Mouse (Mus musculus) limb, embryonic 12.5 days (tissue): Measurements from ENCODE around the gene Gpatch11. TPM values are rescaled to one million over a fixed set of nuclear protein-coding genes. Genes with fewer than 3 reads are reported as not detected.

Experiments
- ATAC-seq: fragments of 200-750 bp; cut with Nextera tagmentation; 2 replicates; pipeline ENCODE4 v1.8.0; 2017; ENCODE audit warnings: low read depth, moderate TSS enrichment; ENCODE audit not compliant: insufficient number of reproducible peaks, insufficient read depth, low FRiP score, low TSS enrichment
- H3K27ac ChIP-seq: fragments of 300-500 bp; sonication (generic); 2 replicates; pipeline ENCODE4 v1.5.1; 2016; ENCODE audit warnings: mild to moderate bottlenecking, moderate library complexity
- H3K27me3 ChIP-seq: fragments of 300-500 bp; sonication (generic); 2 replicates; pipeline ENCODE4 v1.6.1; 2016; ENCODE audit warnings: mild to moderate bottlenecking, moderate library complexity
- H3K36me3 ChIP-seq: fragments of 300-500 bp; sonication (generic); 2 replicates; pipeline ENCODE4 v1.6.1; 2016; ENCODE audit warnings: mild to moderate bottlenecking, moderate library complexity
- H3K4me1 ChIP-seq: fragments of 300-500 bp; sonication (generic); replicated peaks from 2 replicates; pipeline ENCODE4 v1.6.1; 2016
- H3K4me2 ChIP-seq: fragments of 300-500 bp; sonication (generic); 2 replicates; pipeline ENCODE4 v1.6.1; 2016; ENCODE audit warnings: mild to moderate bottlenecking, moderate library complexity
- H3K4me3 ChIP-seq: fragments of 300-500 bp; sonication (generic); replicated peaks from 2 replicates; pipeline ENCODE4 v1.5.1; 2016; ENCODE audit warnings: mild to moderate bottlenecking
- H3K9ac ChIP-seq: fragments of 300-500 bp; sonication (generic); replicated peaks from 2 replicates; pipeline ENCODE4 v1.6.1; 2016; ENCODE audit warnings: mild to moderate bottlenecking, moderate library complexity
- H3K9me3 ChIP-seq: fragments of 300-500 bp; sonication (generic); 2 replicates; pipeline ENCODE4 v1.6.1; 2016; ENCODE audit warnings: mild to moderate bottlenecking, moderate library complexity
- WGBS: fragments of 180-500 bp; shearing (Covaris S2); methylation state at CpG from one replicate; pipeline ENCODE4 v1.1.7; 2016; 5-methylcytosine and 5-hydroxymethylcytosine counted together
- polyA plus RNA-seq: library from polyadenylated mRNA; unstranded; fragments of >200 nt; fragmentation: Nextera tagmentation; extraction: Ambion mirVana; gene quantifications from 2 replicates; pipeline ENCODE4 v1.2.1, GENCODE M21; 2016

Gene Gpatch11
- polyA plus RNA-seq, 1 experiment from 2014 or later = 48.2 TPM

GRCm38 (mm10) chr17:78842271-78842928 is 7.0 kb downstream of the Gpatch11 start:
- H3K4me3 ChIP-seq = no peak overlapping the region
- peaks cover 91% of the 10 kb centered on the region for H3K36me3 ChIP-seq
- H3K9ac ChIP-seq = no peak overlapping the region
- no peak overlapping the region for H3K4me2 ChIP-seq
- H3K27ac ChIP-seq = no peak overlapping the region
- H3K4me1 ChIP-seq = no peaks in the 10 kb centered on the region
- H3K9me3 ChIP-seq = no peaks in the 10 kb centered on the region
- 92% methylated on average over 7 of the region's 7 CpGs for WGBS
- no peaks in the 10 kb centered on the region for H3K27me3 ChIP-seq
- no peak for ATAC-seq

GRCm38 (mm10) chr17:78856243-78856642 is 20.9 kb downstream of the Gpatch11 start:
- Histone ChIP-seq H3K27ac (no peak overlapping the region), H3K9me3 (no peaks in the 10 kb centered on the region), H3K4me3 (no peak overlapping the region), H3K4me2 (no peak overlapping the region), H3K27me3 (no peaks in the 10 kb centered on the region), H3K36me3 (peaks cover 66% of the 10 kb centered on the region), H3K4me1 (no peaks in the 10 kb centered on the region), H3K9ac (no peak overlapping the region)
- 89% methylated on average over 10 of the region's 10 CpGs for WGBS
- ATAC-seq = no peak

GRCm38 (mm10) chr17:78873886-78874285 is 38.5 kb downstream of the Gpatch11 start:
- H3K9me3 ChIP-seq = no peaks in the 10 kb centered on the region
- WGBS = 87% methylated on average over 6 of the region's 6 CpGs
- H3K4me3 ChIP-seq = no peak overlapping the region
- H3K27ac ChIP-seq = no peak overlapping the region
- no peak overlapping the region for H3K4me2 ChIP-seq
- ATAC-seq = no peak
- H3K9ac ChIP-seq = no peak overlapping the region
- peaks cover 56% of the 10 kb centered on the region for H3K36me3 ChIP-seq
- no peaks in the 10 kb centered on the region for H3K4me1 ChIP-seq
- no peaks in the 10 kb centered on the region for H3K27me3 ChIP-seq

GRCm38 (mm10) chr17:78881878-78882304 is 46.5 kb downstream of the Gpatch11 start:
- WGBS = 13% methylated on average over 5 of the region's 7 CpGs
- Histone ChIP-seq H3K27ac (peak overlapping the region; percentile 77), H3K27me3 (no peaks in the 10 kb centered on the region), H3K4me2 (peak overlapping the region; percentile 73), H3K36me3 (peaks cover 9% of the 10 kb centered on the region), H3K4me3 (peak overlapping the region; percentile 61), H3K9ac (peak overlapping the region; percentile 72), H3K9me3 (no peaks in the 10 kb centered on the region), H3K4me1 (peaks cover 12% of the 10 kb centered on the region)
- peak; percentile 76 for ATAC-seq

- Histone ChIP-seq H3K27me3 (no peaks in the 10 kb centered on the region), H3K9ac (peak within 1 kb of the TSS; percentile 72), H3K4me3 (peak within 1 kb of the TSS; percentile 61), H3K4me1 (peaks cover 12% of the 10 kb centered on the region), H3K36me3 (peaks cover 4% of the 10 kb centered on the region), H3K9me3 (no peaks in the 10 kb centered on the region), H3K4me2 (peak within 1 kb of the TSS; percentile 73), H3K27ac (peak within 1 kb of the TSS; percentile 77)
- peak; percentile 93 for ATAC-seq
- 4% methylated on average over 28 of the region's 28 CpGs for WGBS
These were observed 47.2 kb downstream of the Gpatch11 start, which contains the start of gene Eif2ak2 for GRCm38 (mm10) chr17:78882401-78883112. Gene Eif2ak2, minus strand, starts transcription at chr17:78882573.

GRCm38 (mm10) chr17:78883291-78883690 is 47.9 kb downstream of the Gpatch11 start:
- H3K4me1 ChIP-seq = peaks cover 12% of the 10 kb centered on the region
- ATAC-seq = no peak
- H3K27ac ChIP-seq = no peak overlapping the region
- peaks cover 4% of the 10 kb centered on the region for H3K36me3 ChIP-seq
- 82% methylated on average over 4 of the region's 4 CpGs for WGBS
- no peak overlapping the region for H3K4me3 ChIP-seq
- no peak overlapping the region for H3K9ac ChIP-seq
- H3K27me3 ChIP-seq = no peaks in the 10 kb centered on the region
- no peak overlapping the region for H3K4me2 ChIP-seq
- H3K9me3 ChIP-seq = no peaks in the 10 kb centered on the region

GRCm38 (mm10) chr17:78885286-78886065 is 50.1 kb downstream of the Gpatch11 start:
- Histone ChIP-seq H3K27me3 (no peaks in the 10 kb centered on the region), H3K27ac (no peak overlapping the region), H3K9ac (no peak overlapping the region), H3K36me3 (no peaks in the 10 kb centered on the region), H3K9me3 (no peaks in the 10 kb centered on the region), H3K4me1 (peaks cover 12% of the 10 kb centered on the region), H3K4me2 (no peak overlapping the region), H3K4me3 (no peak overlapping the region)
- ATAC-seq = no peak
- 78% methylated on average over 5 of the region's 5 CpGs for WGBS

GRCm38 (mm10) chr17:78888554-78888953 is 53.2 kb downstream of the Gpatch11 start:
- H3K27me3 ChIP-seq = no peaks in the 10 kb centered on the region
- H3K36me3 ChIP-seq = no peaks in the 10 kb centered on the region
- H3K27ac ChIP-seq = no peak overlapping the region
- H3K4me2 ChIP-seq = no peak overlapping the region
- ATAC-seq = no peak
- H3K9ac ChIP-seq = no peak overlapping the region
- H3K9me3 ChIP-seq = no peaks in the 10 kb centered on the region
- no peak overlapping the region for H3K4me3 ChIP-seq
- 85% methylated on average over 4 of the region's 4 CpGs for WGBS
- no peaks in the 10 kb centered on the region for H3K4me1 ChIP-seq

- 58% methylated on average over 3 of the region's 3 CpGs for WGBS
- no peaks in the 10 kb centered on the region for H3K36me3 ChIP-seq
- no peaks in the 10 kb centered on the region for H3K9me3 ChIP-seq
- no peak overlapping the region for H3K9ac ChIP-seq
- H3K27ac ChIP-seq = no peak overlapping the region
- H3K4me3 ChIP-seq = no peak overlapping the region
- H3K4me1 ChIP-seq = no peaks in the 10 kb centered on the region
- H3K4me2 ChIP-seq = no peak overlapping the region
- ATAC-seq = no peak
- no peaks in the 10 kb centered on the region for H3K27me3 ChIP-seq
These were observed 53.8 kb downstream of the Gpatch11 start for GRCm38 (mm10) chr17:78889184-78889583.

GRCm38 (mm10) chr17:78891020-78891419 is 55.7 kb downstream of the Gpatch11 start:
- no peak overlapping the region for H3K4me3 ChIP-seq
- H3K4me1 ChIP-seq = no peaks in the 10 kb centered on the region
- ATAC-seq = no peak
- no peaks in the 10 kb centered on the region for H3K36me3 ChIP-seq
- no peak overlapping the region for H3K9ac ChIP-seq
- H3K4me2 ChIP-seq = no peak overlapping the region
- 82% methylated on average over 9 of the region's 9 CpGs for WGBS
- no peaks in the 10 kb centered on the region for H3K9me3 ChIP-seq
- H3K27me3 ChIP-seq = no peaks in the 10 kb centered on the region
- H3K27ac ChIP-seq = no peak overlapping the region

GRCm38 (mm10) chr17:78894991-78895390 is 59.6 kb downstream of the Gpatch11 start:
- ATAC-seq = no peak
- H3K4me1 ChIP-seq = no peaks in the 10 kb centered on the region
- no peak overlapping the region for H3K4me2 ChIP-seq
- no peaks in the 10 kb centered on the region for H3K27me3 ChIP-seq
- H3K27ac ChIP-seq = no peak overlapping the region
- 86% methylated on average over 7 of the region's 7 CpGs for WGBS
- H3K36me3 ChIP-seq = no peaks in the 10 kb centered on the region
- H3K9me3 ChIP-seq = no peaks in the 10 kb centered on the region
- H3K4me3 ChIP-seq = no peak overlapping the region
- no peak overlapping the region for H3K9ac ChIP-seq
